Mouse (Mus musculus): Measurements from ENCODE around the gene Trpc7. TPM values are rescaled to one million over a fixed set of nuclear protein-coding genes. Genes with fewer than 3 reads are reported as not detected.

The Trpc7 gene
- 2.4 TPM for polyA plus RNA-seq (2015; fragmentation: Illumina TruSeq; extraction: RNeasy Lipid Tissue Mini Kit (QIAGEN cat#74804); ENCODE audit: low read depth, low replicate concordance)

GRCm38 (mm10) chr13:56895893-56896292 lies at the start of gene Trpc7:
Gene Trpc7, minus strand, starts transcription at chr13:56895993.

GRCm38 (mm10) chr13:56753192-56753951 lies 142.4 kb downstream of the Trpc7 start, which contains the start of gene Gm45623:
Gene Gm45623, minus strand, starts transcription at chr13:56753827.

Other genes with a start within 250 kb of the Trpc7 start
- 15.8 TPM for gene Smad5, start 193.0 kb downstream of the Trpc7 start, polyA plus RNA-seq (2015; fragmentation: Illumina TruSeq; extraction: RNeasy Lipid Tissue Mini Kit (QIAGEN cat#74804); ENCODE audit: low read depth, low replicate concordance)
- gene Gm45623, start 142.2 kb downstream of the Trpc7 start, polyA plus RNA-seq (2015; fragmentation: Illumina TruSeq; extraction: RNeasy Lipid Tissue Mini Kit (QIAGEN cat#74804); ENCODE audit: low read depth, low replicate concordance), result 6.8 TPM

Data from brain, adult 10 weeks (tissue).